Mouse (Mus musculus) activated CD4-positive, CD25-positive, alpha-beta regulatory T cell, adult 4 months (primary cell): ENCODE results near the gene Gm20388. TPM values are rescaled to one million over a fixed set of nuclear protein-coding genes. Genes with fewer than 3 reads are reported as not detected.
"Not testable (repeated sequence)": the region's sequence is repeated elsewhere in the genome, so short reads cannot be mapped to it uniquely, and the experiment has no call there.

Source experiments
- ATAC-seq: one replicate; pipeline ENCODE4 v1.8.0; 2017
- polyA plus RNA-seq, 2 experiments: library from polyadenylated mRNA; unstranded; fragments of 100-300 nt; shearing (Covaris generic); gene quantifications; one replicate each; pipeline ENCODE4 v1.2.1; 2017

The Gm20388 gene
- polyA plus RNA-seq, 2 experiments from 2014 or later = 9.9 to 12.3 TPM

- ATAC-seq = peak; percentile 13
These were observed 3895.2 kb downstream of the Gm20388 start, which contains the start of gene Rab4a for GRCm38 (mm10) chr8:123805718-123806373. Gene Rab4a (plus strand): TSS chr8:123805985.

- no peak for ATAC-seq
These were observed 3895.8 kb downstream of the Gm20388 start for GRCm38 (mm10) chr8:123806374-123806935.

- peak; percentile 86 for ATAC-seq
These were observed 3896.4 kb downstream of the Gm20388 start for GRCm38 (mm10) chr8:123807024-123807431.

DNA sequence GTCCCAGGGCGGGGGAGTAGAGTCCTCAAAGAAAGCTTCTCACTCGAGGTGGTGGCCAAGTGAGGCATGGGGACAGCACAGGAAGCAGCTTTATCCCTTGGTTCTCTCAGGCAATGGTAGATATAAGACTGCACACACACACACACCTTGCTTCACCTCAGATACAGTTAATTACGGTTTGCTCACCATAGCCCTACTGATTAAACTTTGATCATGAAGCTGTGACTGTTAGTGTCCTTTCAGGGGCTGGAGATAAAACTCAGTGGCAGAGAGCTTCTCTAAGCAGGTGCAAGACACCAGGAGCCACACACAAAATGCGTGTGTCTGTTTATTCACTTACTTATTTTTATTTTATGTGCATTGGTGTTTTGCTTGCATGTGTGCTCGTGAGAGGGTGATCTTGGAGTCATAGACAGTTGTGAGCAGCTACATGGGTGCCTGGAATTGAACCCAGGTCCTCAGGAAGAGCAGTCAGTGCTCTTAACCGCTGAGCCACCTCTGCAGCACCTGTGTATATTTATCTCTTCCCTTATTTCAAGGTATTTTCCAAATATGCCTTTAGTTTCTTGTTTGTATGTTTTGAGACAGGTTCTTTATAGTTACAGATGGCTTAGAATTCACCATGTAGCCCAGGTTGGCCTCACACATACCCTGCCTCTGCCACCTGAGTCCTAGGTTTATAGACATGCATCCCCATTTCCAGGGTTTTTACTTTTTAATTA is 3897.4 kb downstream of the Gm20388 start:
- ATAC-seq = no peak

DNA sequence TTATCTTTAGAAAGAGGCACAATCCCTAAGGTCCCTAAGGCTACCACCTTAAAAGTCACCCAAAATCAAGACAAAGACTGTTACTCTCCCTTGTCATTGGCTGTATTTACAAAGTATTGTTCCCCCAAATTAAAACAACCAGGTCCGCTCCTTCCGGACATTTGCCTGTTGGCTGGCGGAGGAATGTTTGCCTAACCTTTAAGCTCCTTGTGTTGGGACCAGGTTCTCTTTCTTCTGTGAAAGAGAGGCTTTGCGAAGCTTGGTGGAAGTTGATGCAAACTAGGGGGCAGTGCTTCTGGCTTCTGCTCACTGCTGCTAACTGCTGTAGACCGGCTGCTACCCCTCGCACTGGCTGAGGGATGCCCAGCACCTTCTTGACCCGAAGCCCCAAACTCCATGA is 3898.0 kb downstream of the Gm20388 start:
- ATAC-seq = no peak

DNA sequence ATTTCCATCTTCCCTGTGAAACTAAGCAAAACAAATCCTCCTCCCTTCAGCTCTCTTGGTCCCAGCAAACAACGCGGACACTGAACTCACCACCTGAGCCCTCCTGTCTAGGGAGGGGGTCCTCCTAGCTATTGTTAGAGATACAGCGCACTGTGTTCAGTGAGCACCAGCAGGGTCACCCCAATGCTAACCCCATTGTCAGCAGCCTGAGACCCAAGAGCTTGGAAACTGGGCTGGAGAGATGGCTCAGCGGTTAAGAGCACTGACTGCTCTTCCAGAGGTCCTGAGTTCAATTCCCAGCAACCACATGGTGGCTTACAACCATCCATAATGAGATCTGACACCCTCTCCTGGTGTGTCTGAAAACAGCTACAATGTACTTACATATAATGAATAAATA is 3898.7 kb downstream of the Gm20388 start:
- not testable (repeated sequence) for ATAC-seq

DNA sequence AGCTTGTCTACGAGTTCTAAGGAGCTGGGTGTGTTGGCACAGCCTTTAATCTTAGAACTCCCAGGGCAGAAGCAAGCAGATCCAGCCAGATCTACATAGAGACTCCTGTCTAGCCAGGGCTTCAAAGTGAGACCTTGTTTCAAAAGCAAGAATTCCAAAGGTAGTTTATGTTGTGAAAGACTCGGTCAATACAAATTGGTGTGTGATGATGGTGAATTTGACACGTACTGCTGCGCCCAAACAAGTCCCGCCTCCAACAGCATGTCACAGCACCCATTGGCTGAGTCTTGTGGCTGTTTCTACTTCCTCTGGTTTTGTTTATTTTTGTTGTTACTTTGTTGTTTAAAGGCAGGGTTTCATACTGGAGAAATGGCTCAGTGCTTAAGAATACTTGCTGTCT is 3901.6 kb downstream of the Gm20388 start:
- ATAC-seq = no peak

- no peak for ATAC-seq
These were observed 3902.7 kb downstream of the Gm20388 start for GRCm38 (mm10) chr8:123813173-123813891.

GRCm38 (mm10) chr8:123813892-123814266 is 3903.2 kb downstream of the Gm20388 start:
- ATAC-seq = no peak

DNA sequence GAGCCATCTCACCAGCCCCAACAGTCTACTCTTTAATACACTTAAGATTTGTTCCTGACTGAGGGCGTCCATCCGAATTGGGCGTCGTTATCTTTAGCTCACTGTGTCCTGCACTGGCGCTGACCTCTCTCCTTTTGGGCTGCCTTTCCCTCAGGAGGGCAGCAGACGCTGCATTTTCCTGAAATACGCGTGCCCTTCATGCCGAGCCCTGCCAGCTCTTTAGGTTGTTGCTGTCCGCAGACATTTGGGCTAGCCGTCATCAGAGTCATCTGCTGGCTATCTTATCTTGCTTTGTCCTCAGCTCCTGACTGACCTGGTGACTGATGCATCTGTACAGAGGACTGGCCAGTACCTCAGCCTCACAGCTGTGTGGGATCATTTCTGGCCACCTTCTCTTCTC is 3904.7 kb downstream of the Gm20388 start:
- ATAC-seq = no peak

DNA sequence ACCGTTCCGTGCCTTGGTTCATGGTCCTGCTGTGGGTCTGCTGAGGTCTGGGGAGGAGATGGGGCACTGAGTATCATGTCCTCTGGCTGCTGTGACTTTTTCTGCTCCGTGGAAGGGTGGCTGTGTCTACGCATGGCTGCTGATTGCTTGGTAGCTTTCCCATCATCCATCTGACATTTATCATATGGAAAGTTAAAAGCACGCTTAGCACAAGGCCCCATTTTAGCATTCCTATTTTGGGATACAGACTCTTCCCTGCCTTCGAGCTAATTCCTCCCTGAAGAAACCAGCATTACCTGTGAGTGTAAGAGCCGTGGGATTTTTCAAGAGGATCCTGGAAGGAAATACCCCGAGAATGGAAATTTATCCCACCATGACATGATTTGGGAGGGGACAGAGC is 3906.3 kb downstream of the Gm20388 start:
- ATAC-seq = no peak

DNA sequence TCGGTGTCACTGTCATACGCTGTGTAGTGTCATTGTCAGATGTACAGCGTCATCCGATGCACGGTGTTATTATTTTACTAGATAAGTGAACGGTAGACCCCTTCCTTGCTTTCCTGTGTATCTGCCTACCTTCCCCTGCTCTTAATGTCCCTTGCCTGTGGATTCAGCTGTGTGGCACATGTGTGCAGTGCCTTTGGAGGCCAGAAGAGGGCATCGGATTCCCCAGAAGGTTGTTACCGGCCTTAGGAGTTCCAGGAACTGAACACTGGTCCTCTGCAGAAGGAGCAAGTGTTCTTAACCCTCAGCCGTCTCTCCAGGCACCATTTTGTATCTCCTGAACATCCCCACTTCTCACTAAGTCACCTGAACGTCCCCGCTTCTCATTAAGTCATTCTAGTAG is 3907.1 kb downstream of the Gm20388 start:
- no peak for ATAC-seq

DNA sequence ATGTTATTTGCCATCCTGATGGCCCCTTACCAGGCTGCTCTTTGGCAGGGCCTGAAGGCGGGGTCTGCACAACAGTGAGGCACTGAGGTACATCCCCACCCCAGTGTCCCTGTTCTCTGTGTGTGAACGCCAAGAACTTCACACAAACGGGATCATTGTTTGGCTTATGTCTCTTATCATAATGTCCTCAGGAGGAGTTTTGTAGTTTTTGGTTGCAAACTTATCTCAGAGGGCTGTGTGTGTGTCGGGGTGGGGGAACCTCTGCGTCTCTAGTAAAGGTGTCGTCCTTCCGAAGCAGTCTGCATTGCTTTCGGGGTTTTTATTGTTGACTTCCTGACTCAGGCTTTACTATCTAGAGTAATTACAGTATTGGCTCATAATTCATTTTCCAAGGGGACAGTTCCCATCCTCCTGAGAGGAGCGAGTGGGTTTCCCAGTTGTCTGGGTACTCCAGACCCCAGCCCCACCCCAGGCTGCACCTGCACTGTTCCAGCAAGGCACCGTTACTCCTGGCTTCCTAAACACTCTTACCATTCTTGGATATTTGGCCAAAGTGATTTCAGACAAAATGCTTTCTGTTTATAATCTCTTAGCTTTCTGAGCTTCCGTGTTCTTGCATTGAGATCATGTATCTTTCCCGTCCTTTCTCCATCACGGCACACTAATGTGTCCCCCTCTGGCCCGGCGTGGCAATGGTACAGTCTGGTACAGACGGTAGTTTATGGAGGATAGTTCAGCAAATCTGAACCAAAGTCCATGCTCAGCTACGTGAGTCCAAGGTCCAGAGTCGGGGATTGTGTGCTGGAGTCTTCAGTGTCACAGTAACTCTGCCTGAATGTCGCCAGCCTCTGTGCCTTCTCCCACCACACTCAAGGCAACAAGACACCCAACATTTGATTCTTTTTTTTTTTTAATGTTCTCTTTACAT is 3909.3 kb downstream of the Gm20388 start:
- no peak for ATAC-seq

DNA sequence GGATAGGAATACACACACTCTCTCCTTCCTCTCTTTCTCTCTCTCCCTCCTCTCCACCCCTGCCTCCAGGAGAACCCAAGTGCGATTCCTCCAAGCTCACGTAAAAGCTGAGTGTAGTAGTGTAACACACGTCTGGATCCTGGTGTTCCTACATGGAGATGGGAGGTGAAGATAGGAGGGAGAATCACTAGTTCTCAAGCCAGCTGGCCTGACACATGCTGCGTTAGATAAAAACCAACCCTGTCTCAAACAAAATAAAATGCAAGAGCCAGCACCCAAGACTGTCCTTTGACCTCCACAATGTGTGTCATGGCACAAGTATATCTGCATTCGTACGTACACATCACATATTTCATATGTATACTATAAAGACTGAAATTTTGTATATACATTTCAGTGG is 3910.1 kb downstream of the Gm20388 start:
- ATAC-seq = no peak

DNA sequence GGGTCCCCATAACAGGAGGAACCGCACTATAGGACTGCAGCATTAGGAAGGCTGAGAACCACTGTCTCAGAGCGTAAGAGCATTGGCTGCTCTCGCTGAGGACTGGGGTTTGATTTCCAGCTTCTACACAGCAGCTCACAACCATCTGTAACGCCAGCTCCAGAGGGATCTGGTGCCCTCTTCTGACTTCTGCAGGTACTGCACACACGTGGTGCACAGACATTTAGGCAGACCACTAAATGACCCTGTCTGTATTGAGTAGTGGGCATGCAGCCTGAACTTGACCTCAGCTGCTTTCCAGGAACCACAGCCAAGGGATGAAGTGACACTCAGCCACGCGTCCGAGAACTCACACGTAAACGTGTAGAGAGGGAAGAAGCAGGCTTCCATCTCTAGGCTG is 3912.5 kb downstream of the Gm20388 start:
- no peak for ATAC-seq

DNA sequence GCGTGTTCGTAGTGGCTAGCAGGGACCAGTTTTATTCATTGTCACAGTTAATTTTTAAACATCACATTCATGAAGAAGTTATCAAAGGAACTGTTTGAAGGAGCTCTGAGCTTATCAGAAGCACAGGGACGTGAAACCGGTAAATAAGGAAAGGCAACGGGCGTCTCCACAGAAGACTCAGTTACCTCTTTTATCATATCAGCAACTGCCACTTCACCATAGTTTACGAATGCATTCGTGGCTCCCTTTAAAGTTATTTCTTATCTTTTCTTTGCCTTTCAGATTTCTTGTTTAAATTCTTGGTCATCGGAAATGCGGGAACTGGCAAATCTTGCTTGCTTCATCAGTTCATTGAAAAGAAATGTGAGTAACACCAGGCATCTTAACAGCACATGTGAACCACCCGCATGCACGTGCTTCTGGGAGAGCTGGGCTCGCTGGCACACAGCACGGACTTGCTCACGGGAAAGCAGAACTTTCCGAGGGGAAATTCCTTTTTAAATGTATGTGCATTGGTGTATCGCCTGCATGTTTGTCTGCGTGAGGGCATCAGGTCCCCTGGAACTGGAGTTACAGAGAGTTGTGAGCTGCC is 3913.0 kb downstream of the Gm20388 start:
- ATAC-seq = no peak

GRCm38 (mm10) chr8:123826001-123826400 is 3915.4 kb downstream of the Gm20388 start:
- ATAC-seq = no peak

GRCm38 (mm10) chr8:123826758-123827157 is 3916.1 kb downstream of the Gm20388 start:
- ATAC-seq = no peak

DNA sequence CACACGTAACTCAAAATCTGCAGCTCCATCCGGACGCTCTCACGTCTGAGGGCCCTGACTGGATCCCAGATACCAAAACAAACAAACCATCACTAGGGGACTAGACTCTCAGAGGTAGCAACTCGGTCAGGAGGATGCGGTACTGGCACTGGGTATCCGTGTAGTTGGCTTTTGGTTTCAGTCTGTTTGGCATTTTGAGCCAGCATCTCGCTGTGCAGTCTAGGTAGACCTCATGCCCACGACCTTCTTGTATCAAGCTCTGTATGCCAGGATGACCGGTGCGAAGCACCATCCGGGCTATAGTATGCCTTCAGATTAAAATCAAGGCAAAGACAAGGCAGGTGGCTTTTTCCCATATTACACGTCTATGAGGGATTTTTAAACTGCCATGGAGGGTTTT is 3916.9 kb downstream of the Gm20388 start:
- ATAC-seq = no peak

DNA sequence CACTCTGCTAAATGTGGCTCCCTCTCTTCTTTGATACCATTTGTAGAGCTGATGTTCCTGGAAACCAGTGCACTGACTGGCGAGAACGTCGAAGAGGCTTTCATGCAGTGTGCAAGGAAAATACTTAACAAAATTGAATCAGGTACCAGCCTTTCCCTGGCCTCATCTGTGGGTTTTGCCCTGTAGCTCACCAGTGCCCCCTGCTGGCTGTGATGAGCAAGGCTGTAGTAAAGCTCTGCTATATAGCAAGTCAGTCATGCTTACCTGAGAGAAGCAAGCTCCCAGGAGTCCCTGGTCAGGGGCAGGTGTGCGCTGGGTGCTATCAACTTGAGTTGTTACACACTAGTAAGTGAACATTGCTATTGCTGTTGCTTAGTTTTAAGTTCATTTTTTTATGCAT is 3922.1 kb downstream of the Gm20388 start:
- ATAC-seq = peak; percentile 63

DNA sequence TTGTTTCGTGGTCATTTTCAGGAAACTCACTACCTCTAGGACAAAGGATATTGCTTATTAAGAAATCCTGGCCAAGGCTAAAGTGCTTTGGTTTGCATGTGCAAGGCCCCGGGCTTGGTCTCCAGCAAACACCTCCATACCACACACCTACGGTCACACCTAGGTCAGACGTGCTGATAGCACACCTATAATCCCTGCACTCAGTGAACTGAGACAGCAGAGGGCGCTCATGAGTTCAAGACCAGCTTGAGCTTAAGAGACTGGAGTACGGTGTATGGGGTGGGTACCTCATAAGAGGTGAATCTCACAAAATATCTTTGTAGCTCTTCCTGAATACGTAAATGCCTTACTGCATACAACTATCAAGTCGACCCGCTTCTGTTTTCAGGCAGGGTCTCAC is 3924.8 kb downstream of the Gm20388 start:
- ATAC-seq = peak; percentile 73

DNA sequence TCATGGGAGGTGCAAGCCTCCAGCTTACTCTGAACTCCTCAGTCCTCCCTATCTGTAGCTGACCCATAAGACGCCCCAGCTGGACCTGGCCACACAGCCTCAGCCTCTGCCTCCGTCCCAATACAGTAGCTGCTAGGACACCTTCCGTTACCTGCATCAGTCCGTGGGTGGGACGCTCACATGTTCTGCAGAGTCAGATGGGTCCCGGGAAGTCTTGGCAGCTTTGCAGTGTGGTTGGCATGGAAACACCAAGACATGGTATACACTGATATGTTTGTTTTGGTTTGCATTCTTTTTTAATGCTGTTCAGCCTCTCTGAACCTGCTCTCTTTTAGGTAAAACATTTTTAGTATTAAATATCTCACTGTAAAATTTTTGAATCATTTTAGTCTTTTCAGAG is 3925.7 kb downstream of the Gm20388 start:
- ATAC-seq = no peak
